Mouse (Mus musculus): ENCODE measurements around the gene Abt1.

- TF ChIP-seq POLR2A (IDR thresholded peaks at IDR 0.05; ENCODE audit: borderline replicate concordance, extremely low read depth, insufficient read depth, insufficient read length, poor library complexity, severe bottlenecking) = no peak
- no peak for TF ChIP-seq CTCF (IDR thresholded peaks at IDR 0.05; ENCODE audit: borderline replicate concordance, extremely low read depth, insufficient read depth, insufficient read length)
These were observed 12.0 kb upstream of the Abt1 start for GRCm38 (mm10) chr13:23435676-23436075.

All from brain, embryonic 14.5 days (tissue).